Mouse (Mus musculus) granulocyte monocyte progenitor cell, adult 5-6 weeks (primary cell): Measurements from ENCODE around the gene Glyctk. TPM values are rescaled to one million over a fixed set of nuclear protein-coding genes. Genes with fewer than 3 reads are reported as not detected.

Experiments used
- total RNA-seq, 2 experiments: library from RNA; stranded (forward) in 1 of 2; stranded (reverse) in 1 of 2; fragments of 200-712, 200-1000 nt in 1 of 2; fragments of >200 nt in 1 of 2; fragmentation: Nextera tagmentation in 1 of 2; gene quantifications; 2 replicates each; pipeline ENCODE4 v1.2.3; 2014 to 2017

Gene Glyctk
- total RNA-seq, 2 experiments from 2014 or later: 2.6 TPM; not detected in 1

Other genes with a start within 250 kb of the Glyctk start
- not detected in 2 replicates for gene Col6a5, start 197.5 kb downstream of the Glyctk start, total RNA-seq (2014; fragmentation: Nextera tagmentation)
- not detected in 2 replicates for gene Col6a5, start 197.5 kb downstream of the Glyctk start, total RNA-seq (2017)
- not detected in 2 replicates for gene Col6a4, start 61.4 kb downstream of the Glyctk start, total RNA-seq (2014; fragmentation: Nextera tagmentation)
- gene Col6a4, start 61.4 kb downstream of the Glyctk start, total RNA-seq (2017): not detected in 2 replicates
- gene Wdr82, start 12.8 kb upstream of the Glyctk start, total RNA-seq (2014; fragmentation: Nextera tagmentation): 59.4 and 68.2 TPM in 2 replicates
- 68.6 and 86.0 TPM in 2 replicates for gene Wdr82, start 12.8 kb upstream of the Glyctk start, total RNA-seq (2017)
- gene Ppm1m, start 41.6 kb upstream of the Glyctk start, total RNA-seq (2014; fragmentation: Nextera tagmentation): 34.1 and 42.6 TPM in 2 replicates
- 12.5 and 23.4 TPM in 2 replicates for gene Ppm1m, start 41.6 kb upstream of the Glyctk start, total RNA-seq (2017)
- gene Twf2, start 45.0 kb upstream of the Glyctk start, total RNA-seq (2014; fragmentation: Nextera tagmentation): 79.7 and 84.8 TPM in 2 replicates
- gene Twf2, start 45.0 kb upstream of the Glyctk start, total RNA-seq (2017): 81.4 and 87.5 TPM in 2 replicates
- 1.7 and 2.3 TPM in 2 replicates for gene Tlr9, start 64.5 kb upstream of the Glyctk start, total RNA-seq (2014; fragmentation: Nextera tagmentation)
- gene Tlr9, start 64.5 kb upstream of the Glyctk start, total RNA-seq (2017): 0.30 and 0.46 TPM in 2 replicates
- 613 and 665 TPM in 2 replicates for gene Alas1, start 90.5 kb upstream of the Glyctk start, total RNA-seq (2014; fragmentation: Nextera tagmentation)
- 822 and 987 TPM in 2 replicates for gene Alas1, start 90.5 kb upstream of the Glyctk start, total RNA-seq (2017)
- 42.4 and 49.8 TPM in 2 replicates for gene Poc1a, start 122.9 kb upstream of the Glyctk start, total RNA-seq (2014; fragmentation: Nextera tagmentation)
- 20.4 and 30.3 TPM in 2 replicates for gene Poc1a, start 122.9 kb upstream of the Glyctk start, total RNA-seq (2017)
- gene Dusp7, start 210.5 kb upstream of the Glyctk start, total RNA-seq (2014; fragmentation: Nextera tagmentation): 44.7 and 46.2 TPM in 2 replicates
- 13.0 and 14.0 TPM in 2 replicates for gene Dusp7, start 210.5 kb upstream of the Glyctk start, total RNA-seq (2017)